Mouse (Mus musculus): ENCODE data around the gene Tmem107. TPM values are rescaled to one million over a fixed set of nuclear protein-coding genes. Genes with fewer than 3 reads are reported as not detected.

The Tmem107 gene
- polyA plus RNA-seq, 1 experiment from 2014 or later: 61.0 TPM

- no peaks in the 10 kb centered on the region for H3K9me3 ChIP-seq (ENCODE audit: low read length)
- ATAC-seq (ENCODE audit: low FRiP score, low TSS enrichment): no peak
- H3K9ac ChIP-seq (replicated peaks; ENCODE audit: low read length): no peak overlapping the region
- no peak overlapping the region for H3K4me3 ChIP-seq (ENCODE audit: low read length)
- WGBS: 73% methylated on average over 5 of the region's 5 CpGs
- no peaks in the 10 kb centered on the region for H3K27me3 ChIP-seq (ENCODE audit: insufficient read depth, low read length)
- no peak overlapping the region for H3K27ac ChIP-seq (ENCODE audit: low read length)
- no peak overlapping the region for H3K4me2 ChIP-seq (replicated peaks; ENCODE audit: low read depth, low read length)
- peaks cover 25% of the 10 kb centered on the region for H3K4me1 ChIP-seq (ENCODE audit: insufficient read depth, low read length)
- peaks cover 19% of the 10 kb centered on the region for H3K36me3 ChIP-seq (ENCODE audit: insufficient read depth, low read length)
Measured at GRCm38 (mm10) chr11:69038173-69038572, 32.4 kb upstream of the Tmem107 start.

GRCm38 (mm10) chr11:69045531-69046394 lies 24.8 kb upstream of the Tmem107 start, which contains the start of gene Aurkb:
Gene Aurkb (plus strand): TSS chr11:69045647.
- Histone ChIP-seq H3K9ac (replicated peaks; ENCODE audit: low read length) (peak within 1 kb of the TSS; percentile 79), H3K27ac (ENCODE audit: low read length) (peak within 1 kb of the TSS; percentile 85), H3K4me2 (replicated peaks; ENCODE audit: low read depth, low read length) (peak within 1 kb of the TSS; percentile 64), H3K27me3 (ENCODE audit: insufficient read depth, low read length) (no peaks in the 10 kb centered on the region), H3K9me3 (ENCODE audit: low read length) (no peaks in the 10 kb centered on the region), H3K4me1 (ENCODE audit: insufficient read depth, low read length) (peaks cover 18% of the 10 kb centered on the region), H3K4me3 (ENCODE audit: low read length) (peak within 1 kb of the TSS; percentile 83), H3K36me3 (ENCODE audit: insufficient read depth, low read length) (peaks cover 24% of the 10 kb centered on the region)
- ATAC-seq (ENCODE audit: low FRiP score, low TSS enrichment): peak; percentile 75
- 1% methylated on average over 52 of the region's 54 CpGs for WGBS

GRCm38 (mm10) chr11:69046395-69046774 lies 24.2 kb upstream of the Tmem107 start:
- Histone ChIP-seq H3K4me2 (replicated peaks; ENCODE audit: low read depth, low read length) (peak overlapping the region; percentile 64), H3K27me3 (ENCODE audit: insufficient read depth, low read length) (no peaks in the 10 kb centered on the region), H3K9ac (replicated peaks; ENCODE audit: low read length) (peak overlapping the region; percentile 79), H3K4me3 (ENCODE audit: low read length) (peak overlapping the region; percentile 83), H3K9me3 (ENCODE audit: low read length) (no peaks in the 10 kb centered on the region), H3K36me3 (ENCODE audit: insufficient read depth, low read length) (peaks cover 29% of the 10 kb centered on the region), H3K4me1 (ENCODE audit: insufficient read depth, low read length) (peaks cover 18% of the 10 kb centered on the region), H3K27ac (ENCODE audit: low read length) (peak overlapping the region; percentile 85)
- 4% methylated on average over 9 of the region's 9 CpGs for WGBS
- ATAC-seq (ENCODE audit: low FRiP score, low TSS enrichment): no peak

GRCm38 (mm10) chr11:69047592-69047991 lies 23.0 kb upstream of the Tmem107 start:
- WGBS: 89% methylated on average over 12 of the region's 12 CpGs
- H3K4me1 ChIP-seq (ENCODE audit: insufficient read depth, low read length): peaks cover 18% of the 10 kb centered on the region
- H3K27me3 ChIP-seq (ENCODE audit: insufficient read depth, low read length): no peaks in the 10 kb centered on the region
- peaks cover 32% of the 10 kb centered on the region for H3K36me3 ChIP-seq (ENCODE audit: insufficient read depth, low read length)
- H3K9me3 ChIP-seq (ENCODE audit: low read length): no peaks in the 10 kb centered on the region
- H3K27ac ChIP-seq (ENCODE audit: low read length): no peak overlapping the region
- H3K9ac ChIP-seq (replicated peaks; ENCODE audit: low read length): peak overlapping the region; percentile 15; the same call in 1 of the 2 replicates
- 0 out of 2 replicates have a peak overlapping the region, but pooled peaks have one; percentile 16 for H3K4me3 ChIP-seq (ENCODE audit: low read length)
- H3K4me2 ChIP-seq (replicated peaks; ENCODE audit: low read depth, low read length): peak overlapping the region; percentile 64; the same call in 1 of the 2 replicates
- no peak for ATAC-seq (ENCODE audit: low FRiP score, low TSS enrichment)

GRCm38 (mm10) chr11:69048151-69048550 lies 22.5 kb upstream of the Tmem107 start:
- ATAC-seq (ENCODE audit: low FRiP score, low TSS enrichment): no peak

GRCm38 (mm10) chr11:69050748-69051147 lies 19.9 kb upstream of the Tmem107 start:
- H3K4me1 ChIP-seq (ENCODE audit: insufficient read depth, low read length): peaks cover 18% of the 10 kb centered on the region
- H3K9me3 ChIP-seq (ENCODE audit: low read length): no peaks in the 10 kb centered on the region
- H3K4me2 ChIP-seq (replicated peaks; ENCODE audit: low read depth, low read length): no peak overlapping the region
- no peak overlapping the region for H3K4me3 ChIP-seq (ENCODE audit: low read length)
- peaks cover 35% of the 10 kb centered on the region for H3K36me3 ChIP-seq (ENCODE audit: insufficient read depth, low read length)
- no peak overlapping the region for H3K9ac ChIP-seq (replicated peaks; ENCODE audit: low read length)
- H3K27ac ChIP-seq (ENCODE audit: low read length): no peak overlapping the region
- 92% methylated on average over 8 of the region's 8 CpGs for WGBS
- no peaks in the 10 kb centered on the region for H3K27me3 ChIP-seq (ENCODE audit: insufficient read depth, low read length)
- ATAC-seq (ENCODE audit: low FRiP score, low TSS enrichment): no peak

More at GRCm38 (mm10) chr11:69048151-69048550, 22.5 kb upstream of the Tmem107 start:
- peaks cover 18% of the 10 kb centered on the region for H3K4me1 ChIP-seq (ENCODE audit: insufficient read depth, low read length)
- H3K4me3 ChIP-seq (ENCODE audit: low read length): no peak overlapping the region
- H3K27me3 ChIP-seq (ENCODE audit: insufficient read depth, low read length): no peaks in the 10 kb centered on the region
- H3K36me3 ChIP-seq (ENCODE audit: insufficient read depth, low read length): peaks cover 32% of the 10 kb centered on the region
- H3K27ac ChIP-seq (ENCODE audit: low read length): no peak overlapping the region
- no peak overlapping the region for H3K4me2 ChIP-seq (replicated peaks; ENCODE audit: low read depth, low read length)
- H3K9ac ChIP-seq (replicated peaks; ENCODE audit: low read length): no peak overlapping the region
- H3K9me3 ChIP-seq (ENCODE audit: low read length): no peaks in the 10 kb centered on the region
- 89% methylated on average over 14 of the region's 14 CpGs for WGBS

- H3K36me3 ChIP-seq (ENCODE audit: insufficient read depth, low read length): peaks cover 35% of the 10 kb centered on the region
- no peak overlapping the region for H3K4me2 ChIP-seq (replicated peaks; ENCODE audit: low read depth, low read length)
- H3K27ac ChIP-seq (ENCODE audit: low read length): no peak overlapping the region
- no peak overlapping the region for H3K4me3 ChIP-seq (ENCODE audit: low read length)
- H3K9ac ChIP-seq (replicated peaks; ENCODE audit: low read length): no peak overlapping the region
- no peaks in the 10 kb centered on the region for H3K27me3 ChIP-seq (ENCODE audit: insufficient read depth, low read length)
- WGBS: 88% methylated on average over 4 of the region's 4 CpGs
- no peak for ATAC-seq (ENCODE audit: low FRiP score, low TSS enrichment)
- H3K9me3 ChIP-seq (ENCODE audit: low read length): no peaks in the 10 kb centered on the region
- H3K4me1 ChIP-seq (ENCODE audit: insufficient read depth, low read length): peaks cover 15% of the 10 kb centered on the region
Measured at GRCm38 (mm10) chr11:69051771-69052170, 18.8 kb upstream of the Tmem107 start.

GRCm38 (mm10) chr11:69052824-69053421 lies 17.7 kb upstream of the Tmem107 start:
- H3K9me3 ChIP-seq (ENCODE audit: low read length): no peaks in the 10 kb centered on the region
- H3K4me3 ChIP-seq (ENCODE audit: low read length): no peak overlapping the region
- no peaks in the 10 kb centered on the region for H3K27me3 ChIP-seq (ENCODE audit: insufficient read depth, low read length)
- peaks cover 7% of the 10 kb centered on the region; the same call in 1 of the 2 replicates for H3K4me1 ChIP-seq (ENCODE audit: insufficient read depth, low read length)
- peaks cover 34% of the 10 kb centered on the region for H3K36me3 ChIP-seq (ENCODE audit: insufficient read depth, low read length)
- H3K27ac ChIP-seq (ENCODE audit: low read length): no peak overlapping the region
- ATAC-seq (ENCODE audit: low FRiP score, low TSS enrichment): no peak
- H3K4me2 ChIP-seq (replicated peaks; ENCODE audit: low read depth, low read length): no peak overlapping the region
- no peak overlapping the region for H3K9ac ChIP-seq (replicated peaks; ENCODE audit: low read length)
- 55% methylated on average over 2 of the region's 2 CpGs for WGBS

- no peak for ATAC-seq (ENCODE audit: low FRiP score, low TSS enrichment)
- Histone ChIP-seq H3K4me2 (replicated peaks; ENCODE audit: low read depth, low read length) (no peak overlapping the region), H3K36me3 (ENCODE audit: insufficient read depth, low read length) (peaks cover 24% of the 10 kb centered on the region)
Measured at GRCm38 (mm10) chr11:69053848-69054247, 16.8 kb upstream of the Tmem107 start.

More at GRCm38 (mm10) chr11:69053848-69054247, 16.8 kb upstream of the Tmem107 start:
- peaks cover 14% of the 10 kb centered on the region for H3K4me1 ChIP-seq (ENCODE audit: insufficient read depth, low read length)
- H3K27me3 ChIP-seq (ENCODE audit: insufficient read depth, low read length): no peaks in the 10 kb centered on the region
- no peak overlapping the region for H3K9ac ChIP-seq (replicated peaks; ENCODE audit: low read length)
- no peaks in the 10 kb centered on the region for H3K9me3 ChIP-seq (ENCODE audit: low read length)
- no peak overlapping the region for H3K27ac ChIP-seq (ENCODE audit: low read length)
- no peak overlapping the region for H3K4me3 ChIP-seq (ENCODE audit: low read length)
- WGBS: 67% methylated on average over 3 of the region's 3 CpGs
